Mouse (Mus musculus) myocyte (in vitro differentiated cells): ENCODE results near the gene Lamtor2.

ENCODE experiments used
- CEBPB ChIP-seq: IDR thresholded peaks from 2 replicates; pipeline ENCODE4 v1.6.1; 2011; ENCODE audit warnings: mild to moderate bottlenecking, moderate library complexity; ENCODE audit not compliant: poor library complexity, insufficient read depth, severe bottlenecking
- E2F4 ChIP-seq: IDR thresholded peaks from one replicate; pipeline ENCODE4 v1.6.1; 2011; ENCODE audit warnings: mild to moderate bottlenecking, control low read depth, moderate library complexity; ENCODE audit not compliant: insufficient read depth
- MAX ChIP-seq: IDR thresholded peaks from one replicate; pipeline ENCODE4 v1.6.1; 2011; ENCODE audit warnings: low read depth, mild to moderate bottlenecking, control low read depth
- MYOD1 ChIP-seq, 3 experiments: IDR thresholded peaks; one replicate each; pipeline ENCODE4 v1.6.1; 2011; ENCODE audit warnings: control low read depth in 2 of 3, low read depth in 2 of 3, mild to moderate bottlenecking in 2 of 3, moderate library complexity in 1 of 3; ENCODE audit not compliant: insufficient read length in 2 of 3, control insufficient read depth in 1 of 3
- MYOG ChIP-seq, 3 experiments: IDR thresholded peaks; one replicate each; pipeline ENCODE4 v1.6.1; 2011; ENCODE audit warnings: control low read depth in 2 of 3, low read depth in 2 of 3, mild to moderate bottlenecking in 2 of 3; ENCODE audit not compliant: insufficient read length in 2 of 3, control insufficient read depth in 1 of 3, insufficient read depth in 1 of 3
- POLR2A ChIP-seq: IDR thresholded peaks from one replicate; pipeline ENCODE4 v1.6.1; 2011; ENCODE audit warnings: low read depth, mild to moderate bottlenecking, control low read depth, moderate library complexity; ENCODE audit not compliant: insufficient read length
- POLR2AphosphoS2 ChIP-seq: IDR thresholded peaks from one replicate; pipeline ENCODE4 v1.6.1; 2011; ENCODE audit warnings: low read depth, control low read depth; ENCODE audit not compliant: insufficient read length
- SRF ChIP-seq: IDR thresholded peaks from one replicate; pipeline ENCODE4 v1.6.1; 2011; ENCODE audit warnings: low read depth; ENCODE audit not compliant: control insufficient read depth, insufficient read length
- TCF12 ChIP-seq: IDR thresholded peaks from one replicate; pipeline ENCODE4 v1.6.1; 2011; ENCODE audit warnings: mild to moderate bottlenecking, control low read depth; ENCODE audit not compliant: poor library complexity, insufficient read depth, severe bottlenecking
- USF1 ChIP-seq: IDR thresholded peaks from one replicate; pipeline ENCODE4 v1.6.1; 2011; ENCODE audit warnings: low read depth, mild to moderate bottlenecking, control low read depth, moderate library complexity

DNA sequence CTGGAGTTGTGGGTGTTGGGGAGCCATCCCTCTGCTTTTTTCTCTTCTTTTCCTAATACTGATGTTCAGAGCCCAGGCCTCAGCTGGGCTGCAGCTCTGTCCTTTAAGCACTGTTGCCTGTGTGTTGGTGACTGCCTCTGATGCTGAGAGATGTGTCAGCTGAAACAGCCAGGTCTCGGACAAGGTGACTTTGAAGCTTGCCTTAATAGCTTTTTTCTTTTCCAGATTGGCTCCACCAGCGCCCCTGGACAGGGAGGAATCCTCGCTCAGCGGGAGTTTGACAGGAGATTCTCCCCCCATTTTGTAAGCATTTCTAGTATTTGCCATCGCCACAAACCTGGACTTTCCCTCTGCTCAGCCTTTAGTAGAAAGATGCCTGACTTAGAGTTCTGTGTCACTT, 33.8 kb upstream of the Lamtor2 start:
- TF ChIP-seq POLR2A (no peak), TCF12 (no peak), CEBPB (no peak), MAX (no peak), POLR2AphosphoS2 (no peak), SRF (no peak), USF1 (no peak), MYOG (IDR thresholded peaks at IDR 0.05; ENCODE audit: control insufficient read depth in 1 of 3, insufficient read depth in 1 of 3, insufficient read length in 2 of 3, low read depth in 2 of 3) (no peak), MYOD1 (IDR thresholded peaks at IDR 0.05; ENCODE audit: control insufficient read depth in 1 of 3, insufficient read length in 2 of 3, low read depth in 2 of 3) (no peak), E2F4 (no peak)
